Mouse (Mus musculus): Measurements from ENCODE around the gene Tent5b.

Gene Tent5b

GRCm38 (mm10) chr4:133471135-133471821, 8.7 kb upstream of the Tent5b start:
- no peak for DNase-seq (ENCODE audit: low spot score)

GRCm38 (mm10) chr4:133473833-133474232, 6.1 kb upstream of the Tent5b start:
- DNase-seq (ENCODE audit: low spot score), result no peak

- DNase-seq (ENCODE audit: low spot score), result no peak
Observed at GRCm38 (mm10) chr4:133480185-133480537, 229 bp downstream of the Tent5b start.

- no peak for DNase-seq (ENCODE audit: low spot score)
Observed at GRCm38 (mm10) chr4:133480754-133481153, 822 bp downstream of the Tent5b start.

GRCm38 (mm10) chr4:133481488-133481887, 1.6 kb downstream of the Tent5b start:
- no peak for DNase-seq (ENCODE audit: low spot score)

- DNase-seq (ENCODE audit: low spot score), result no peak
Observed at GRCm38 (mm10) chr4:133482479-133482878, 2.5 kb downstream of the Tent5b start.

GRCm38 (mm10) chr4:133484266-133485025, 4.5 kb downstream of the Tent5b start:
- no peak for DNase-seq (ENCODE audit: low spot score)

- DNase-seq (ENCODE audit: low spot score), result no peak
Observed at GRCm38 (mm10) chr4:133485691-133486425, 5.9 kb downstream of the Tent5b start.

GRCm38 (mm10) chr4:133486673-133487357, 6.9 kb downstream of the Tent5b start:
- no peak for DNase-seq (ENCODE audit: low spot score)

GRCm38 (mm10) chr4:133488619-133489392, 8.9 kb downstream of the Tent5b start:
- no peak for DNase-seq (ENCODE audit: low spot score)

GRCm38 (mm10) chr4:133489489-133490245, 9.7 kb downstream of the Tent5b start:
- DNase-seq (ENCODE audit: low spot score), result no peak

GRCm38 (mm10) chr4:133491800-133492199, 11.9 kb downstream of the Tent5b start:
- DNase-seq (ENCODE audit: low spot score), result no peak

GRCm38 (mm10) chr4:133493895-133494294, 14.0 kb downstream of the Tent5b start:
- DNase-seq (ENCODE audit: low spot score), result no peak

- peak; percentile 57 for DNase-seq (ENCODE audit: low spot score)
Observed at GRCm38 (mm10) chr4:133494432-133494831, 14.5 kb downstream of the Tent5b start.

GRCm38 (mm10) chr4:133494867-133495266, 14.9 kb downstream of the Tent5b start:
- DNase-seq (ENCODE audit: low spot score), result no peak

- no peak for DNase-seq (ENCODE audit: low spot score)
Observed at GRCm38 (mm10) chr4:133495711-133496110, 15.8 kb downstream of the Tent5b start.

- no peak for DNase-seq (ENCODE audit: low spot score)
Observed at GRCm38 (mm10) chr4:133496738-133497445, 17.0 kb downstream of the Tent5b start.

- DNase-seq (ENCODE audit: low spot score), result no peak
Observed at GRCm38 (mm10) chr4:133497461-133498159, 17.7 kb downstream of the Tent5b start.

- peak; percentile 81 for DNase-seq (ENCODE audit: low spot score)
Observed at GRCm38 (mm10) chr4:133498160-133498724, 18.3 kb downstream of the Tent5b start, which contains the start of gene Trnp1. Gene Trnp1, minus strand, starts transcription at chr4:133498550.

Data from left cerebral cortex, adult 11 months (tissue).